Mouse (Mus musculus) megakaryocyte-erythroid progenitor cell, adult 5-6 weeks (primary cell): ENCODE measurements around the gene Eef1a2. TPM values are rescaled to one million over a fixed set of nuclear protein-coding genes. Genes with fewer than 3 reads are reported as not detected.

Source experiments
- ATAC-seq: replicated peaks from 2 replicates; pipeline ENCODE4 v1.8.0; 2016; ENCODE audit warnings: mild to moderate bottlenecking, inconsistent platforms; ENCODE audit not compliant: severe bottlenecking, poor library complexity, low FRiP score, low TSS enrichment
- total RNA-seq, 2 experiments: library from RNA; stranded (forward) in 1 of 2; stranded (reverse) in 1 of 2; fragments of 200-1000, 215-1000 nt in 1 of 2; fragments of >200 nt in 1 of 2; fragmentation: Nextera tagmentation in 1 of 2; gene quantifications; 2 replicates each; pipeline ENCODE4 v1.2.3; 2014 to 2017

Eef1a2 gene
- total RNA-seq, 2 experiments from 2014 or later = not detected

DNA sequence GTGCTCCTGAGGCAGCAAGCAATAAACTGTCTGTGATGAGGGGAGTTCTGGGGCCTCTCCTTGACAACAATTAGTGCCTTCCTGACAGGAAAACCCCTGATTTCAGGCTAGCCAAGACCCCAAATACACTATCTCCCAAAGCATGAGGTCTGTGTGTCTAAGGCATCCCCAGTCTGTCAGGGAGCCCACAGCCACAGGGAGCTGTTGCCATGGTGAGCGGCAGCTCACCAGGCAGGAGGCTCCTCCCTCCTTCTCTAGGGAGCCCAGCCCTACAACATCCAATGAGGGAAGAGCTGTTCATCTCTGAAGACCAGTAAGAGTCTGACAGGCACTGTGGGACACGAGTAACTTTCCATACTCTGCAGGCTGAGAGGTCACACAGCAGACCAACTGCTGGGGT lies 3.0 kb upstream of the Eef1a2 start:
- ATAC-seq = no peak

DNA sequence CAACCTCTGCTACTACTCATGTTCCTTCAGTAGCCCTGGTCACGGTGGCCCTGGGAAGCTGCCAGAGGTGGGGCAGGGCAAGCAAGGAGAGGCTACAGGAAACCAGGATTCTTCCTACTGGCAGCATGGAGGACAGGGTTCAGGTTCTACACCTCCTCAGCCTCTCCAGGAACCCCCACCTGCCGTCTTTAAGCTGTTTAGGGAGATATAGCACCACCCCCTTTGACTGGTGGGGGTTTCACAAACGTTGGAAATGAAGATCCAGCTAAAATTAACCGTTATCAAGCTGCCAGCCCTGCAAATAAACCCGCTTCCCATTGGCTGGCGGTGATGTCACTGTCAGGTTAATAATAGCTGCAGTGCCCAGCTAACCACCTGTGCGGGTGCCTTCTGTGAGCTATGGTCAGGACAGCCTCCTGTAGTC lies 2.3 kb upstream of the Eef1a2 start:
- ATAC-seq = no peak

DNA sequence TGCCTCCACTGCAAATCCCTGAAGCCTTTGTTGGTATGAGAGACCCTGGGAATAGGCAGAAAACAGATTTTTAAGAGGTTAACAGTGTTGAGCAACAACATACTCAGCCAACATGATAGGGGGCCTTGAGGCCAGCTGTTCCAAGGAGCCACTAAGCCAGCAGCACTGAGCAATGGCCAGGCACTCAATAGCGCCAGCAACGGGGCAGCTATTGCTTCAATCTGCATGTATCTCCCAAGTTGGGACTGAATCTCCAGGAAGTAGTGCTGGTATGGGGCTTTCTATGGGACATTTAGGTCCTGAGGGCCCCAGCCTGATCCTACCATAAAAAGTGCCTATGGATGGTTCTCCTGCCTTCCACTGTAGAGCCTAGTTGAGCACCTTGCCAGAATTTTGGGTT lies 1.7 kb upstream of the Eef1a2 start:
- ATAC-seq = no peak

- ATAC-seq = no peak
These were observed 995 bp upstream of the Eef1a2 start for GRCm38 (mm10) chr2:181157716-181158302.

- ATAC-seq = no peak
These were observed 366 bp upstream of the Eef1a2 start for GRCm38 (mm10) chr2:181157180-181157579.

- ATAC-seq = no peak
These were observed 1.0 kb downstream of the Eef1a2 start for GRCm38 (mm10) chr2:181155801-181156200.

DNA sequence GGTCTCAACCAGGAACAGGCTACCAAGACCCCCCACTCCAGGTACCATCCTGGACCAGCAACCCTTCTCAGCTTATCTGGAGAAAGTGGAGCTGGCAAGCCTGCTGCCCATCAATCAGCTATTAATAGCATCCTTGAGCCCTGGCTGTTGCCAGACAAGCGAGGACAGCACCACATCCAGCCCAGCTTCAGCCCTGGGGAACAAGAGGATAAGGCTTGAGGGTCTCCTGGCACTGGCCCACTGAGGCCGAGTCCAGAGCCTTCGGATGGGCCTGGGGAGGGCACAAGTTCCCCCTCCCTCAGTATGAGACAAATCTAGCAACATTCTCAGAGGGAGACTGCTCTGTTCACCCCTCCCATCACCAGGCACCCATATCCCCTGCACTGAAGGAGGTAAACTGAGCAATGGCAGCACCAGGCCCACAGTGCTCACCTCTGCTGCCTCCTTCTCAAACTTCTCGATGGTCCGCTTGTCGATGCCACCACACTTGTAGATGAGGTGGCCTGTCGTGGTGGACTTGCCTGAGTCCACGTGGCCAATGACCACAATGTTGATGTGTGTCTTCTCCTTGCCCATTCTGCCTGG lies 1.9 kb downstream of the Eef1a2 start:
- ATAC-seq = no peak

- no peak for ATAC-seq
These were observed 2.5 kb downstream of the Eef1a2 start for GRCm38 (mm10) chr2:181154361-181154760.

GRCm38 (mm10) chr2:181153837-181154236 lies 3.0 kb downstream of the Eef1a2 start:
- ATAC-seq = peak; percentile 58; the same call in 1 of the 2 replicates

- no peak for ATAC-seq
These were observed 3.7 kb downstream of the Eef1a2 start for GRCm38 (mm10) chr2:181153131-181153530.

DNA sequence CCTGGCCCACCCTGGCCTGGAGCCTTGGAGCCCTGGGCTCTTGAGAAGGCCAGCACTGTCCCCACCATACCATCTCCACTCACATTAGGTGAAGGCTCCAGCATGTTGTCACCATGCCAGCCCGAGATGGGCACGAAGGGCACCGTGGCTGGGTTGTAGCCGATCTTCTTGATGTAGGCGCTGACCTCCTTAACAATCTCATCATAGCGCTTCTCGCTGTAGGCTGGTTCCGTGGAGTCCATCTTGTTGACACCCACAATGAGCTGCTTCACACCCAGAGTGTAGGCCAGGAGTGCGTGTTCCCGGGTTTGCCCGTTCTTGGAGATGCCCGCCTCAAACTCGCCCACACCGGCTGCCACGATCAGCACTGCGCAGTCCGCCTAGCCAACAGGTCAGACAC lies 4.1 kb downstream of the Eef1a2 start:
- no peak for ATAC-seq

- ATAC-seq = no peak
These were observed 6.5 kb downstream of the Eef1a2 start for GRCm38 (mm10) chr2:181150281-181150680.

GRCm38 (mm10) chr2:181148318-181148955 lies 8.4 kb downstream of the Eef1a2 start:
- no peak for ATAC-seq

DNA sequence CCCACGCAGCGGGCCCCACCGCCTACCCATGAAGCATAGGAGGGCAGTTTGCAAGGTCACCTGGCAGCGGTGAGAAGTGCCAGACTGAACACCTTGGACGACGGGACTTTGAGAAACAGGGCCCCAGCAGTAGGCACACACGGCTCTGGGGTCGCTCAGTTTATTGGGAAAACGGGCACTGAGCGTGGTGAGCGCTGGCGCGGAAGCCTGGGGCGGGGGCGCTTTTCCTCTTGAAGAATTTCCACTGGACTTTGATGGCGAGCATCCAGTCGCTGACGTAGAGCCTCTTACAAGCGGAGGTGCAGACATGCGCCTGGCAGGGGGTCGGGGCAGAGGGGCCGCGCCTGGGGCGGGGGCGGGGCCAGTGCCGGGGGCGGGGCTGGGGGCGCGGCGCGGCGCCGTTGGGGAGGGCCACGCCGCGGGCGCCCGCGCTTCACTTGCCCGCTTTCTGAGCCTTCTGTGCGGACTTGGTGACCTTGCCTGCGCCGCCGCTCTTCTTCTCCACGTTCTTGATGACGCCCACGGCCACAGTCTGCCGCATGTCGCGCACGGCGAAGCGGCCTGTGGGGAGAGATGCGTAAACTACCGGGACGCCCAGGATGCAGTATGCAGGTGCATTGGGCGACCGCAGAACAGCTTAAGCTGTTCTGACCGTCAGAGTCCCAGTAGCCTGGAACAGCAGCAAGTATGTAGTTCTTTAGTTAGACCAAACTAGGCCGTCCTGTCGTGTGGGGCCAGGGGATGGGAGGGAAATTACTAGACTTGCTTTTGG lies 9.1 kb downstream of the Eef1a2 start:
- ATAC-seq = no peak

DNA sequence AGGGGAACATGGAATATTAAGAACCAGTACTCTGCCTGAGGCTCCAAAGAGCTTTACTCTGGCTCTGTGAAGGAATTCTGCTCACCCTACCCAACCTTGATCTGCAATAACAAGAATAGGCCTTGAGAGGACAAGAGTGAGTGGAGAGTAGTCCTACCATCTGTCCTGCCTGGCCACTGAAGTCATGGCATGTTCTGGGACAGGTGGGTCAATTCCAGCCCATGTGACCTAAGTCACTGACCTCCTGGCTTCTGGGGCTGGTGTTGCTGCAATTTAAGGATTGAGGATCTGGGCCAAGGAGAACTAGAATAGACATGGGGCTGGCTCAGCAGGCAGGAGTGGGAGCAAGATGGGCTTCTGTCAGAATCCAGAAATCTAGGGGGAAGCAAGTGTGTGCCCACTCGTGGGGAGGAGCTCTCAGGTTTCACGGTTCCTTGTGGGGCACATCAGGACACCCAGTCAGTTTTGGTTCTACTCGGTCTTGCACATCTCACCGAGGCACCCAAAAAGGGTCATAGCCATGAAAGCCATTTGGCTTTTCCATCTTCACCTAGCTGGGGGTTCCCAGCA lies 9.8 kb downstream of the Eef1a2 start:
- no peak for ATAC-seq

GRCm38 (mm10) chr2:181144675-181145074 lies 12.1 kb downstream of the Eef1a2 start:
- no peak for ATAC-seq

DNA sequence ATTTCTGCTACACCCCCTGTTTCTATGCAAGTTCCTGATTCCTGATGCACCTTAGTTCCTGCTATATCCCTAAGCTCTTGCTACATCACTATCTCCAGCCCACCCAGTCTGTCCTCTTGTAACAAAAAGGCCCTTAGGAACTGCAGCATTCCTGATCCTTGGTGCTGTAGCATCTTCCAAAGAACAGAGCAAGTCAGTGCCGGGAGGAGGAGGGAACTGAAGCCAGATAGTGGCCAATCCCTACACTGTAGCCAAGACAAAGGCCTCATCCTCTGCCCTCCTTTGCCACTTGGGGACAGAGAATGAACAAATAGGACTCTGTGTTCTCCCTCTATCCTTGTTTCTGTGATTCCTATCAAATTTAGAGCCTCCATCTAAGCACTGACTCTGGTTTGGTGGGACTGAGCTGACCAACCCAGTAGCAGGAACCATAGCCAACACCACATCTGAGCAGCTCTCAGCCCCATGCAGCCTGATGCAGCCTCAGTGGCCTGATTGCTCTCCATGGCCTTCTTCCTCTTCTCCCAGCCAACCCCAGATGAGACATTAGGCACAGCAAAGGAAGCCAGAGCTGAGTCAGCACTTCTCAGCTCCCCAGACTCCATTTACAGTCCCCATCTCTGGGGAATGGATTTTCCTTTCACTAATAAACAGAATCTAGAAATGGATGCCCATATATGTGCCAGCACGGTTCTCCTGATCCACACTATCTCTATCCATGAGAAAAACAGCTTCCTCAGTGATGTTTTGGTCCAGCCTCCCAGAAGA lies 13.1 kb downstream of the Eef1a2 start:
- ATAC-seq = no peak

DNA sequence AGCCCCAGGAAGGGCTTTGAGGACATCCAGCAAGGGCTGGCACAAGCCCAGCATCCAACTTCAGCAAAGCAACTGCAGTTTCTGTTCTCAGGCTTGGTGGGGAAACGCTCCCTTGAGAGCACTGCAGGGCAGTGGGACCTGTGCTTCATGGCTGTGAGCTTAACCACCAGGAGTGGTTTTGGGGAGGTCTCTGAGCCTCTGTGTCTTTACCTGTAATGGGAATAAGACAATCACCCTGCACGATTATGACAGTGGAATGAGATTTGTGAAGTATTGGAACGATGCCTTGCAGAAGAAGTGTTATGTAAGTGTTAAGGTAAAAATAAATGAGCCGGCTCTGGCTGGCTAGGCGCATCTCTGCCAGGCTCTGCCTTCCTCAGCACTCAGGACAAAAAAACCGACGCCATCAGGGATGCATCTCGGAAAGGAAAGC lies 14.1 kb downstream of the Eef1a2 start:
- no peak for ATAC-seq

DNA sequence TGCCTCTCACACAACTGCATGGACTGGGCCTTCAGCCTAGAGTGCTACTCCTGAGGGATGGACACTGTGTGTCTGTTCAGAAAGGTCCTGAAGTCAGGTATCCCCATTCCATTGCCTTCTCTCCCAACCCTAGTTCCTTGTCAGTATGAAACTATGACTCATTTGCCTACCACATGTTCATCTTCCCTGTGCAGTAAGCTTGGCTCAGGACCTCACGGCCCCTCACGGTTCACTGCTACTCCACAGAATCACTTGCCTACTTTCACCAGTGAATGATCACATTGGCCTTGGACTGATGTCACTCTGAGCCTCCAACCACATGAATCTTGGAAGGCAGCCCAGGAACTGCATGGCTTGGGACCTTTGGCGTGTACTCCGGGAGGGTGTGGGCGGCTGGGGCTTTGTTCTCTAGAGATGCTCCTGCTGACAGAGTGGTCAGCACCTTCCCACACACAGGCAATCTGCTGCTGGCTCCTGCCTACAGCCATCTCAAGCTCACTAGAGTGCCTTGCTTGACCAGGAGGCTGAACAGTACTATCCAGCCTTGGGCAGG lies 17.1 kb downstream of the Eef1a2 start:
- no peak for ATAC-seq
